Mouse (Mus musculus) frontal cortex, postnatal 36 days (tissue): ENCODE data around the gene Nxph3.
"Not testable (repeated sequence)": the region's sequence is repeated elsewhere in the genome, so short reads cannot be mapped to it uniquely, and the experiment has no call there.

Experiments used
- DNase-seq, 2 experiments: peaks; one replicate each; pipeline ENCODE4 v3.0.0; 2022; ENCODE audit warnings: low spot score in 2 of 2

The Nxph3 gene

DNA sequence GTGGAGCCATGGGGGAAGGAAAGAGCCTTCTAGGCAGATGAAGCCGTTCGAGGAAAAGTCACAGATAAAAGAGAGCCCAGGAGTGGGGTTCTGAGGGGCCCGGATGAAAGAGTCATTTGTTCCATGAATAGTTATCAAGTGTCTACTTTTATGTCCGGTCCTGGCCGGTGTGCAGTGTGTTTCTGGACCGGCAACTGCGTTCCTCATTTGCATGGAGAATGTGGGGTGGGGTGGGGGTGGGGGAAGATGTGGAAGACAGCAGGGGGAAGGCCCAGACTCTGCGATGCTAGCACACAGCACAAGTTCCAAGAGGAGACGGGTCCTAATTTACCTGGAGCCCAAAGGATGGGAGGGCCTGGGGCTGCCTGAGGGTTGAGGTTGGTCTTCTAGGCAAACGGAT, 4.9 kb upstream of the Nxph3 start:
- DNase-seq, result no peak

DNA sequence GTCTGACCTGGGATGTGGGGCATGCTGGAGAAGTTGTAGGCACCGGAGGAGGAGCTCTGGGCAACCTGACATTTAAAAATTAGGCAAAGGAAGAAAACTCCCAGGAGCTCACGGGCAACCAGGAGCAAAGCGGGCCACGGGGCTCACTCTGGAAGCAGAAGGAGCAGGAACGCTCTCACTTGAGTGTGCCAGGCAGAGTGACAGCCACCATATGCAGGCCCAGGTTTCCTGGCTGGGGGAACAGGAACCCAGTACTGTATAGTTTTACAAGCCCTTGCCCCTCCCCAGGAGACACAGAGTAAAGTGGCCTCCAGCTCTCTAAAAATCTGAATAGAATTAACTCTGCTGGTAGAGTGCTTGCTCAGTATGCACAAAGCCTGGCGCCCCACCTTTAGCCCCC, 2.8 kb upstream of the Nxph3 start:
- DNase-seq, result no peak

DNA sequence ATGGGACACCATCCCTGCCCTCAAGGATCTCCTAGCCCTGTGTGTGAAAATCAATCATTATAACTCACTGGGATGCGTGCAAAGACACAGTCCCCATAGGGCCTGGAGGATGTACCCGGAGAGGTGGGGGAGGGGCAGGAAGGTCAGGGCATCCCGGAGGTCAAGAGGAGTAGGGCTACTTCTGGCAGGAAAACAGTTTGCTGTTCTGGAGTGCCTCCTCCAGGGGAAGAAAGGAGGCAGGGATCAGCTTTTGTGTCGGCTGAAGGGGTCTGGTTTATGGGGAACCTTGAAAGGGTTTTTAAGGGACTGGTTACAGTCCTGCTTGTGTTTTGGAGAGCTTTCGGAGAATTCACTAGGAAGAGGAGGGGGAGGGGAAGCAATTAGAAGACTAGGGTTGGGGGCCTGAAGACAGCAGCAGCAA, 2.1 kb upstream of the Nxph3 start:
- no peak for DNase-seq

DNA sequence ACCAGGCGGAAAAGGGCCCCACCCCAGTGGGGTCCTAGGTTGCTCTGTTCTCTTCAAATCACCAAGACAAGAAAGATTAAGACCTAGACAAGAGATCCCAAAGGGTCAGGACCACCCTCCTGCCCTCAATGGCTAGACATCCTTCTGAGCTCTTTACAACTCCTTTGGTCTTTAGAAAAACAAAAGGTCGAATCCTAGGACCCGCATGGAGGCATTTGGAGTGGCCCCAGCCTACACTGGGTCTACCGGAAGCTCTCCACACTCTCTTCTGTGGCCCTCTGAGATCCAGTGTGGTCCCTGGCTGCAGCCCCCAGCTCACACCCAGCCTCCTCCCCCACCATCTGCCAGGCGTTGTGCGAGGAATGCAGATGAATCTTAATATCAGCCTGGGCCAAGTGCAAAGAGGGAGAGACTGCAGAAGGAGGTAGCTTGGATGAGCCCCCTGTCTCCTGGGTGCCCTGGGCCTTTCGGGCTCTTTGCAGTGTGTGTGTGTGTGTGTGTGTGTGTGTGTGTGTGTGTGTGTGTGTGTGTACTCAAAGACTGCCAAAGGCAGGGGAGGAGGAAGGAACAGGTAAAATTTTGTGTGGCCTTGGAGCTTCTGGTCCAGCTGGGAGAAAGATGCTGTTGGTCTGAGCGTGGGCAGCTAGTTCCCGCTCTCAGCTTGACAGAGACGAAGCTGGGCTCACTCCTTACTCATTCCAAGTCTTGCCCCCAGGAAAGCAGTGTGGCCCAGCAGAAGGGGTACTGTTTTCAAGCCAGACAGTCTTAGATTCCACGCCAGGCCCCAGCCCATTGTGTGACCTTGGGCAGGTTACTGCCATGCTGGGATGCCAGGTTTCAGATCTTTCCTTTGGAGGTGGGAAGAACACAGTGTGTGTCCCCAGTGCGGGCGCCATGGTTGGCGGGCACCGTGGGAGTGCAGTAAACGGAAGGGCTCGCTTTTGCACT, 1.3 kb upstream of the Nxph3 start:
- DNase-seq, result no peak

DNA sequence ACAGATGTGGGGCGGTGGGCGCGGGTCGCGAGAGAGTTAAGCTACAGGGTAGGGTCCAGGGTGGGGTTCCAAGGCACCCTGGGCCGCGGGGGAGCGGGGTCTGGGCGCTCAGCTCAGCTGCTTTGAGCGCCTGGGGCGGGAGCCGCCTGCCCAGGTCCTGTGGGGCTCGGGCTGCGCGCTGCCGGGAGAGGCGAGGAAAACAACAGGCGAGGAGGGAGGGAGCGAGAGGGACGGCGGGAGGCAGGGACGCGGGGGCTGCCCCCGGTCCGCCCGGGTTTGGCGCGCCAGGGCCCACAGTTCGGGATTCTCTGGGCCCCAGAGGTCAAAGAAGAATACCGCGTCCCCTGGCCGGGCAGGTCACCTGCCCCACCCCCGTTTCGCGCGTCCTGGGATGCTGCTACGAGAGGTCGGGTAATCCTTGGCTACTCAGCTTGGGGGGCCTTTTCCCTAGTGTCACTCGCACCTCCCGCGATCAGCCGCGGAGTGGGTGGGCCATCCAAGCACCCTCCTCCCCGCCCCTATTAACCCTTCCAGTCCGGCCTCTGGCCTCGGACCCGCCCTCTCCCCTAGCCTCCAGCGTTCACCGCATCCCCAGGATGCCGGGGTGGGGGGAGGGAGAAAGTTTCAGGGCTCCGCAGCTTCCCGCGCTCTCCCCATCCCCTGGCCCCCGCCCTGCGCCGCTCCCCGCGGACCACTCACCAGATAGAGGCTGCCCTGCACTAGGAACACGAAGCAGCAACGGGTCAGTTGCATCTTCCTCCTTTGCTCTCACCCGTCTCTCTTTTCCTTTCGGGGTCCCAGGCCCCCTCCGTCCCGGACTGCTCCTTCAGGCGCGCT, 691 bp downstream of the Nxph3 start:
- DNase-seq, result no peak

DNA sequence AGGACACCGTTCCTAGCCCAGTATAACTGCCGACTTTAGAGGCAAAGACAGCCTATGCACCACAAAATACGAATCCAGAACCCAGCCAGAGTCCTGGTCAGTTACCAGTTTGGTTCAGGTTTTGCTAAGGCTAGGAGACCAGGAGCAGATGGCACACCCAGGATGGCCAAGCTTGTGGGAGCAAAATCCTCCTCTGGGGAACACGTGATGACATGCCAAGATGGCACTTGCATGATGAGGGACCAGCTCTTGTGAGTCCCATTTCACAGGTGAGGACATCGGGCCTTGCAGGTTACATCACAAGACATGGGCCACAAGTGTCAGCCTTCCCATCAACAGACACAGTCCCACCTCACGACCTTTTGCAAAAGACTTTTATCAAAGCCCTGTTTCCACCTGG, 2.0 kb downstream of the Nxph3 start:
- no peak for DNase-seq

DNA sequence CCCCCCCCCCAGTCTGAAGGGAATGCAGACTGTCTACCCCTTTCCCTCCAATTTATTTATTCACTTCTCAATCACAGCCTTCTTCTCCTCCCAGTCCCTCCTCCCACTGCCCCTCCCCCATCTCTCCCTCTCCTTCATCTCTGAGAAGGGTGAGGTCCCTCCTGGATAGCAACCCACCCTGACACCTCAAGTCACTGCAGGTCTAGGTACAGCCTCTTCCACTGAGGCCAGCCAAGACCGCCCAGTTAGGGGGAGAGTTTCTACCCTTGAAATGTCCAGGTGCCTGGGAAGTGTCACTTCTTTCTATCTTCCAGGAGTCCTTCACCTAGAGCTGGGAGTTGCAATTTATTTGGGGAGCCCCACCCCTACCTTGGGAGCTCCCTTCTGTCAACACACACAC, 2.5 kb downstream of the Nxph3 start:
- no peak for DNase-seq

DNA sequence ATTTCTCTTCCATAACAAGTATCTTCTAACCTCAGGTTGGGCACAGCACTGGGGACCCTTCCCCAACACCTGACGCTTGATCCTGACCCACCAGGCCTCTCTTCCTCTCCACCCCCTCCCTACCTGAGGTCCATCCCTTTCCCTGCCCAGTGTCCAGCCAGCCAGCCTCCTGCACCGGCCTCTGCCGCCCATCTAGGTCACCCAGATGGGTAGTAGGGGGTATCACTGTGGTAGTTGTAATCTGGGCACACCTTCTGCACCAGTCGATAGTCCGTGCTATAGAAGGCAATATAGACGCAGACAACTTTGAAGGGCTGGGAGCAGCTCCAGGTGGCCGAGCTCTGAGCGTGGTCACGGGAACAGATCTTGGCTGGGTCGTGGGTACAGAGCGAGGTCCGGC, 3.7 kb downstream of the Nxph3 start:
- DNase-seq, result no peak

DNA sequence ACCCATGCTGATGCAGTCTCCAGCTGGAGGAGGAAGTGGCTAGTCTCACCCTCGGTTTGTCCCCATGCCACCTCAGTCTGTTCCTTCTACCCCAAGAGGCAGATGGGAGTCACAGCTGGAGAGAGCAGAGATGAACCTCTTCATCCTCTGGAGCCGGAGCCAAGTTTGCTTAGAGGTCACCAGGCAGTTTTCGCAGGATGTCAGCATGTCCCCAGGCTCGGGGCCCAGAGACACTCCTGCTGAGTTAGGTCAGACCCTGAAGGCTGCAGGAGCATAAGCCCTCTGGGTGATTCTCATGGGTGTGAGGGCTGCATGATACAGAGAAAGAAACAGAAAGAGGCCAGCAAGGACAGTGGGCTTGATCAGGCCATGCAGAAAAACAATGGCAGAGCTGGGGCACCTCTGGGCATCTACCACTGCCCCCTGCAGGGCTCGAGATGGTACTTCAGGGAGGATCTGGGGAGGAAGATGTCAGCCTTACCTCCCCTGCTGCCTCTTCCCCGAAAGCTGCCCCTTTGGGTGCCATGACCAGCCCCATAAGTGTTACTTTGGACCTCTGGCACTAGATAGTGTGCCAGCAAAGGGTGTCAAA, 5.1 kb downstream of the Nxph3 start:
- DNase-seq, result no peak

DNA sequence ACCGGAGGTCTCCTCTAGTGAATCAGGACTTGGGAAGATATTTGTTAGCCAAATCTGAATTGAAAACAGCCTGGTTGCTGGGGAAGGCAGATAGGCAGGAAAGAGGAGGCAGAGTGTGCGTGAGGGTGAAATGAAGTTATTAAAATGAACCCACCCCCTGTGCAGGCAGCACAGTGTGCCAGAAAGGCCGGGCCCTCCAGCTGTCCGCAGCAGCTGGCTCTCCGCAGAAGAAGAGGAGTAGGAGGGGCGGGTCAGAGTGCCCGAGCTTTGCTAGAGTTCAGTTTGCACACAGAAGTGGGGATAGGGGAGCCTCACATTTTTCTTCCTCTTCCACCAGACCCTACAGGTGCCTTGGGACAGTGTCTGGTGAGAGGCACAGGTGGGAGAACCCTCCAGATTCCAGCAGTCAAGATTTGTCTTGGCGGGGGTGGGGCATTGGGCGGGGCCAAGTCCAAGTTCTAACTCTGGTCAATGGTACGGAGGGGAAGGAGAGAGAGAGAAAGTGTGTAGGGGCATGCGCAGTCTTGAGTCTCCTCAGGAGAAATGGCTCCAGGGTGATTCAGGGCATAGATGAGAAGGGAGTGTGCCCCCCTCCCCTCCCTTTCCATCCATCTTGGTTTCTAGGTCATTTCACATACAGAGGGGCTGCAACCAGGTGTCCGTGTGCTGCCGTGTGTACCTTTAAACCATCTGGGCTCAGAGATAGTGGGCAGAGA, 6.0 kb downstream of the Nxph3 start:
- no peak for DNase-seq

DNA sequence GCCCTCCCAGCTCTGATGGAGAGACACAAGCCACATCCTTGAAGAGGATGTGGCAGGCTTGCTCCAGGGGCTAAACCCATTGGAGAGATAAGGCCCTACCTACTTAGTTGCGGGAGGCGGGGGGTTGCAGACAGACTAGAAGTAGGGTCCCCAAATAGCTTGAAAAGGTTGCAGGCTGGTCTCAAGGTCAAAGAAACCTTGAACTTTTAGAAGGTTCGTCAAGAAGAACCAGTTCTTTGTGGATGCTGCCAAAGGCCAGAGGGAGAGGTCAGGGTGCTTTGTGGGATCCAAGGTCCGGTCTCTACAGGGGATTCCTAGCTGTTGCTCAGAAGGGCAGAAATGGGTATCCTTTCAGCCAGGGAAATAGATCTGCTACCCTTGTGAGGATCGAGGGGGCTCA, 6.6 kb downstream of the Nxph3 start:
- DNase-seq, result no peak

DNA sequence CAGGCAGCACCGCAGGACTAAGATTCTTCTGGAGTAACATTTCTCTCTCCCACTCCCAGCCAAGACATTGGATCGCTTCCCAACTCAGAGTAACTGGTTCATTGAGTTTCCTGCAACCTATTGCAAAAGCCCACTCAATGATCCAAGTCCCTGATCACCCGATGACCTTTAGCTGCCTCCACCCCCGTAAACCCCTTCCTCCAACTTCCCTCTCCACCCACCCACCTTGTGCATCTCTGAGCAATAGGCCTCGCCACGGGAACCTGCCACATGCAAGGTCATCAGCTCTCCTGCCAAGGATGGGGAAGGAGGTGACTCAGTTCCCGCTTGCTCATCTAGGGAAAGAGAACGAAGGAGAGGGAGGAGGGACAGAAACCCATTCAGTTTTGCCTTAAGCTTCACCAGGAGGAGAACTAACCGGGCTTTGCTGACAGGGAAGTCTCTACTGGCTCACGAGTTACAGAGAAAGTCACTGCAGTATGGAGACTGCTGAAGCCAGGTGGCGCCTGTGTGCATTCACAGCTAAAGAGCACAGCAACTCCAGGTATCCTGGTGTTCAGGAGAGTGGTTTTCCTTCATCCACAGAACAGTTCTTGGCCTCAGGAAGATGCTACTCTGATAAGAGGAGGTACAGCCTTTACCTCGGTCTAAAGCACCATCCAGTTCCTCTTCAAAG, 7.2 kb downstream of the Nxph3 start:
- DNase-seq, result no peak

DNA sequence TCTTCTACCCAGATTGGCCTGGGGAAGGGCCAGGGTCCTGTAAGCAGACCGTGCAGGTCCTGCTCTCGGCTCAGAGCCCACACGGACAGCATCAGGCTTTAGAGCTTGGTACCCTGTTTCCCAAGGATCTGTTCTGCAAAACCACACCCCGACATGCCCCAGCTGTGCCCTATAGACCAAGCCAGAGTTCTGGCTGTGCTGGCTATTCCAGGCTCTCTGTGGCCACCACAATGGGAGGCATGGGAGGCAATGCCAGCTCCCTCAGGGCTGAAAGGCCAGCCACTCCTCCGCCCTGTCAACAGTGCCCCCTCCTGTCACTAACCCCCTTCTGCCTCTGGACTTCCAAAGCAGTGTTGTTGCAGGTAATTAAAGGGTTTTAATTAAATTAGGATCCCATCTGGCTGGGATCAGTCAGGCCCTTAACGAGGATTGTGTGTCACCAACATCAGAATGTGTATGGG, 10.1 kb downstream of the Nxph3 start:
- no peak for DNase-seq

DNA sequence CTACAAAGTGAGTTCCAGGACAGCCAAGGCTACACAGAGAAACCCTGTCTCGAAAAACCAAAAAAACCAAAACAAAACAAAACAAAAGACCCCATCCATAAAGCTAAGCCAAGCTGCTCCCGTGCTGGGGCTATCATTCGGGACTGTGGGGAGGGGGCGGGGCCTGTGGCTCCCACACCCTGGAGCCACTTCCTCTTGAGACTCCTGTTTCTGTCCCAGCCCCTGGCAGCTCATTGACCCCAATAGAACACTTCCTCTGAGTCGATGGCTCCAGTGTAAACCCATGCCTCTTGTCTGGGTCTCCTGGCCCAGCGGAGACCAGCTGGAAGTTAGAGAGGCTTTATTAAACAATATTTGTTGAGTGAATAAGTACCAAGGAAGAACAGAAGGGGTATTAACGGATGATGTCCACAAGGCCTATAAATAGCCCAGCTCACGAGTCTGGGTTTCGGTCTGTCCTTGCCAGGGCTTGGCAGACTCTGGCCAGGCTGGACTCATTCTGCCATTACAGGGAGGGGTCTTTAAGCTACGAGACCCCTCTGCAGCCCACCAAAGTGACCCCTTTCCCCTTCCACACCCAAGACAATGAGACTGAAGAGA, 10.7 kb downstream of the Nxph3 start:
- no peak for DNase-seq

DNA sequence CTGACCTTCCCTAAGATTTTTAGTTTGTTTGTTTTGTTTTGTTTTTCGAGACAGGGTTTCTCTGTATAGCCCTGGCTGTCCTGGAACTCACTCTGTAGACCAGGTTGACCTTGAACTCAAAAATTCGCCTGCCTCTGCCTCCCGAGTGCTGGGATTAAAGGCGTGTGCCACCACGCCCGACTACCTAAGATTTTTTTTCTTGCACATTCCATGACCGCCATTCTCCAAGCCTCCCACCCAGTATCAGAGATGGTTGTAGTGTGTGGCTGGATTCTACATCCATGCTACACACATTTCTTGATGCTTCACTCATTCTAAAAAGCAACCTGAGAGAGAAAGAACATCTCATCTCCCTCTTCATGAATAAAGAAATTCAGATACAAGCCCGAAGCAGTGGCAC, 12.5 kb downstream of the Nxph3 start:
- DNase-seq, result not testable (repeated sequence)

DNA sequence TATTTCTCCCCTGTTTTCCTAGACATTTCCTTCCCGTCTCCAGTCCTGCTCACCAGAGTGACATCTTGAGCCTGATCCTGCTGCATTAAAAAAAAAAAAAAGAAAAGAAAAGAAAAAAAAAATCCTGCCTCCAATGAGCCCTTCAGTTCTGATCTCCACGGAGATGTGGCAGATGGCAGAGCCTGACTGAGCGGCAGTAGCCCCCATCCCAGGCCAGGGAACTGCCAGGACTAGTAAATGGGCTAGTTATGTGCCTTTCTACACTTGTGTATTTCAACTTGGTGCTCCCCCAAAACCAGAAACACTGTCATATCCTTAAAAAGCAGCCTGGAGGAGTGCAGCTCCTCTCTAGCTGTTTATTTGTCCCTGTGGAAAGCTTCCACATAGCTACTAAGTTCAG, 13.5 kb downstream of the Nxph3 start:
- DNase-seq, result no peak

DNA sequence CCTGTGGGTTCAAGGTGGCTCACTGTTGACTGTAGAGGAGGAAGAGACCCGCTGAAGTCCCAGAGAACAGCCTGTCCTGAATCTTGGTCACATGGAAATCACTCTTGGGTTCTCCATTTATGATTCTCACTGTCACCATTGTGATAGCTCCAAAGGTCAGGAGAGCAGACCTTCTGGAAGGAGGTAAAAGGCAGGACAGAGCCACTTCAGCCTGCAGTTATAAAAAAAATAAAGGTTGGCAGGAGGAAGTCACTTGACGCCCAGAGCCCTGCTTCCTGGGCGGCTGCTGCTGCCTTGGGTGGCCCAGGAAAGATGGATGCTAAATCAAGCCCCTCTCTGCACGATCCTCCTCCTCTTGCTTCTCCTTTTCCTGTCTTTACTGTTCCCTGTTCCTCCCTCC, 14.0 kb downstream of the Nxph3 start:
- DNase-seq, result no peak

DNA sequence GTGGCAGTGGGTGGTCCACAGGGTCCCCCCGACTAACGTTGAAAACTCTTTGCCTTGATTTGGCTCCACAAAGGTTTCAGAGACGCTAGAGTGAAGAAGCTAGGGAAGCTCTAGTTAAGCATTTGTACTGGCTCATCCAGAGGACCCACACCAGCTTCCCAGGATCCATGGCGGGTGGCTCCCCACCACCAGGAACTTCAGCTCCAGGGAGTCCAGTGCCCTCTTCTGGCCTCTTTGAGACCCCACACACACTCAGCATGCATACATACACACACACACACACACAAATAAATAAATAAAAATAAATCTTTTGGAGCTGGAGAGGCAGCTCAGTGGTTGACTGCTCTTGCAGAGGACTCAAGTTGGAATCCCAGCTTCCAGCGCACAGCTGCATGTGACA, 16.4 kb downstream of the Nxph3 start:
- no peak for DNase-seq

DNA sequence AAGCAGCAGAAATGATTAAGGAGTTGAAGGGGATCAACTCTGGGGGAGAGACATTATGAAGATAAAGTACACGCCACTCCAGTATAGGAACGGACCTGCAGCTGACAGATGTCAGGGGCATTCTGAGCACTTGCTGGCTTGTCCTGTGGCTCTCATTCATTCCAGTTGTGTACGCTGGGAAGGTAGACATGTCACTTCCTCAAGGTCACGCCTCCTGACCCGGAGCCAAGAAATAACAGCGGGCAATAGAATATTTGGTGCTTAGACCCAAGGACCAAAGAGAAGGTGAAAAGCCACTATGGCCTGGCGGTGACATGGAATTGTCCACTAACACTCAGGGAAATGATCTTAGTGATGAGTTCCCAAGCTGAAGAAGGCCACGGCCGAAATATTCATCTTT, 18.5 kb downstream of the Nxph3 start:
- DNase-seq, result no peak

DNA sequence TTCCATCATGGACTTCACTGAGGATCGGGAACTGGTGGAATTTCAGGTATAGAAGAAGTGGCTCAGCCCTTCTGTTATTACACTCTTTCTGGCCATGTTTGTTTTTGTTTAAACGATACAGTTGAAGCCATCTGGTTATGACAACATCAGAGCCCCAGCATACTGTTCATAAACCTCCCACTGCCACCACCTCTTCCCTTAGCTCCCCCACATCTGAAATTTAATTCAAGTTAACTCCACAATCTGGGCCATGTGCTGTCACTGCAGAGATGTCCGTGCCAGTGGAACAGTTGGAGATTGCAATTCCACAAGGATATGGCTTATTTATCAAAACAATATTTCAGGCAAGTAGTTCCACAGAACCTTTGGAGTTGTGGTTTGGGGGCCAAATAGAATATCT, 20.0 kb downstream of the Nxph3 start:
- no peak for DNase-seq

DNA sequence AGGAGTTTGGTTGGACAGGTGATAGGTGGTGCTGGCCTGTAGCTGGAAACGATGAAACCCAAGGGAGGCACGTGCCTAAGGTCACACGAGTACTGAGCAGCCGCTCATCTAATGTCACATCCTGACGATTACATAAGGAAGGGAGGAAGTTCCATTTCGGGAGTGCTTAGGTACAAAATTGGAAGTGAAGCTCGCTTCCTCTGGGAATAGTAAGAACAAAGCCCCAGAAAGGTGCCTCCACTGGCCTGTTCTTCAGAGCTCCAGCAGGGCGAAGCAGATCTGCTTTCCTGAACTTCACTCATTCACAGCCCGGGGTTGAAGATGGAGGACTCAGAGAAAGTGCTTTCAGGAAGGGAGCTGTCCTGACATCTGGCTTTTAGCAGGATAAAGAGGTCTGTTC, 20.4 kb downstream of the Nxph3 start:
- DNase-seq, result no peak
